Mouse (Mus musculus) liver (tissue): Measurements from ENCODE around the gene Mtf1.
A peak's percentile ranks its signal among the peaks of the same experiment; 100 is the strongest.

Source experiments
- DNase-seq: peaks from one replicate; pipeline ENCODE4 v3.0.0-alpha.2; 2020; ENCODE audit warnings: mixed read lengths

The Mtf1 gene

GRCm38 (mm10) chr4:124802309-124803260 is 681 bp downstream of the Mtf1 start:
- peak; percentile 97 for DNase-seq

- DNase-seq: no peak
Measured at GRCm38 (mm10) chr4:124803406-124803805, 1.5 kb downstream of the Mtf1 start.

- DNase-seq: no peak
Measured at GRCm38 (mm10) chr4:124808511-124808910, 6.6 kb downstream of the Mtf1 start.

- DNase-seq: no peak
Measured at GRCm38 (mm10) chr4:124809136-124809883, 7.4 kb downstream of the Mtf1 start.

- DNase-seq: no peak
Measured at GRCm38 (mm10) chr4:124810056-124810455, 8.2 kb downstream of the Mtf1 start.

- DNase-seq: no peak
Measured at GRCm38 (mm10) chr4:124811347-124811975, 9.6 kb downstream of the Mtf1 start.

- no peak for DNase-seq
Measured at GRCm38 (mm10) chr4:124815901-124816300, 14.0 kb downstream of the Mtf1 start.

GRCm38 (mm10) chr4:124817803-124818202 is 15.9 kb downstream of the Mtf1 start:
- DNase-seq: peak; percentile 79

GRCm38 (mm10) chr4:124818832-124819231 is 16.9 kb downstream of the Mtf1 start:
- DNase-seq: no peak

- no peak for DNase-seq
Measured at GRCm38 (mm10) chr4:124824967-124825366, 23.1 kb downstream of the Mtf1 start.

- DNase-seq: no peak
Measured at GRCm38 (mm10) chr4:124825371-124825965, 23.6 kb downstream of the Mtf1 start.

GRCm38 (mm10) chr4:124829671-124830070 is 27.8 kb downstream of the Mtf1 start:
- DNase-seq: no peak

GRCm38 (mm10) chr4:124832796-124833195 is 30.9 kb downstream of the Mtf1 start:
- no peak for DNase-seq

- no peak for DNase-seq
Measured at GRCm38 (mm10) chr4:124838035-124838700, 36.3 kb downstream of the Mtf1 start.

- DNase-seq: no peak
Measured at GRCm38 (mm10) chr4:124840998-124841397, 39.1 kb downstream of the Mtf1 start.

- DNase-seq: peak; percentile 49
Measured at GRCm38 (mm10) chr4:124843493-124843892, 41.6 kb downstream of the Mtf1 start.

GRCm38 (mm10) chr4:124847573-124847972 is 45.7 kb downstream of the Mtf1 start:
- peak; percentile 85 for DNase-seq

GRCm38 (mm10) chr4:124849631-124850260 is 47.8 kb downstream of the Mtf1 start:
- DNase-seq: no peak

- DNase-seq: peak; percentile 93
Measured at GRCm38 (mm10) chr4:124850261-124850913, 48.5 kb downstream of the Mtf1 start, which contains the start of gene Yrdc. Gene Yrdc, plus strand, starts transcription at chr4:124850679.

GRCm38 (mm10) chr4:124850933-124851658 is 49.2 kb downstream of the Mtf1 start, which contains the start of gene 1110065P20Rik:
Gene 1110065P20Rik, minus strand, starts transcription at chr4:124851196.
- DNase-seq: peak; percentile 81
